Mouse (Mus musculus) layer of hippocampus, adult 2 months (tissue): Measurements from ENCODE around the gene Kcnb1. TPM values are rescaled to one million over a fixed set of nuclear protein-coding genes. Genes with fewer than 3 reads are reported as not detected.
A peak's percentile ranks its signal among the peaks of the same experiment; 100 is the strongest.

Experiments
- DNase-seq, 2 experiments: peaks; one replicate each; pipeline ENCODE4 v3.0.0; 2022; ENCODE audit warnings: low spot score in 2 of 2
- H3K27ac ChIP-seq: fragments of 200-600 bp; 2 replicates; pipeline ENCODE4 v1.8.1; 2022
- H3K4me3 ChIP-seq: fragments of 200-600 bp; 2 replicates; pipeline ENCODE4 v1.8.1; 2022; ENCODE audit warnings: mild to moderate bottlenecking
- CTCF ChIP-seq: fragments of 200-600 bp; conservative IDR thresholded peaks from 2 replicates; pipeline ENCODE4 v1.8.1; 2022; ENCODE audit warnings: antibody characterized with exemption, mild to moderate bottlenecking, moderate library complexity
- total RNA-seq, 2 experiments: library from RNA; stranded (reverse); gene quantifications; 2 replicates each; pipeline ENCODE4 v1.2.3; 2021

The Kcnb1 gene
- total RNA-seq, 2 experiments from 2014 or later, result 103 to 105 TPM

DNA sequence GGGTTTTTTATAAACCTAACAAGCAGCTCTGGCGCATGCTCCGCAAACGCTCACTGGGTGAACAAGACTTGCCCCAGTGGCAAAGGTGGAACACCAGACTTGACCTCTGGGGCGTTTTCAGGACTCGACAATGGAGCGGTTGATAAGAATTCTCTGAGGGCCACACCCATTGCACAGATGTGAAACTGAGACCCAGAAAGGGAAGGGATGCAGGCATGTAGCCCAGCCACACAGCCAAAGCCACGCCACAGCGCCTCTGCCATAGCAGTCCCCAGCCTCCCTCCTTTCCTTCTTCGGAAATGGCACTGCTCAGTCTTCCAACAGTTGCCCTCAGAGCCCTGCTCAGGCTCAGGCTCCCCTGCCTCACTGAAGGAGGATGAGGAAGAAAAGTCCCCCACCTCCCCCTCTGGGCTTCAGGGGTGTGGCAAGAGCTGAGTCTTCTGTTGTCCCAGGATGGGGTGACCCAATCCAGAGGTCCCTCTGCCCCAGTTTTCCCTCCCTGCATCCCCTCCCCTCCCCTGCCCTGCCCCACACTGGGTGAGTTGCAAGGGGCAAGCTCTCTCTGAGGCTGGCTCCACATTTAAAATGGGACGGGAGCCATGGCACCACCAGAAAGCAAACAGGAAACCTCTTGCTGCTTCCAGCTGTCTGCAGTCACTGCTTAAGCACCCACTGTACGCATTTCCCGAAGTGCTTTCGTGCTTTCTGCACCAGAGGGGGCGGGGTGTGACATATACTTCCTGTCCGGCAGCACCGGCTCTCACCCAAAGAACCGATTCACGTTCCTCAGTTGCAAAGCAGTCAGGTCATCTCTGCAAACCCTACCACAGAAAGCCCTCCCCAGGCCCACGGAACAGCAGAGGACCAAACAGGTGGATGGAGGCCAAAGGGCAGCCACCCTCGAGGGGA is 61.0 kb downstream of the Kcnb1 start:
- Histone ChIP-seq H3K27ac (peak overlapping the region; percentile 85), H3K4me3 (no peak overlapping the region; the same call in 1 of the 2 replicates)
- TF ChIP-seq CTCF, result no peak
- DNase-seq, result no peak

DNA sequence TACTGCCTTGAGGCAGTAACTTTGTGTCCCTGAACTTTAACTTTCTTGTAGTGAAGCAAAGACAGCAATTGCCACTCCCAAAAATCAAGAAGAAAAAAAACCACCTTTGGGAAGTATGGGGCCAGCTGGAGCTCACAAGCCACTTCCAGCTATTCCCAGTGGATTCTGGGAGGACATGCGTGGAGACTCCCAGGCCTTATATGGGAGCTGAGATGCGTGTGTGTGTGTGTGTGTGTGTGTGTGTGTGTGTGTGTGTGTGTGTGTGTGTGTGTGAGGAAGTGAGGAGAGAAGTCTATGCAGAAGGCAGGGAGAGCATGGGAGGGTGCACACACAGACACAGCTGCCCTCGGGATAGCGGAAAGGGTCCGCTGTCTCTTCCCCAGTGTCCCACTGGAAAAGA is 62.6 kb downstream of the Kcnb1 start:
- no peak overlapping the region for H3K4me3 ChIP-seq
- TF ChIP-seq CTCF, result no peak
- H3K27ac ChIP-seq, result 0 out of 2 replicates have a peak overlapping the region, but pooled peaks have one; percentile 47
- DNase-seq, result no peak

DNA sequence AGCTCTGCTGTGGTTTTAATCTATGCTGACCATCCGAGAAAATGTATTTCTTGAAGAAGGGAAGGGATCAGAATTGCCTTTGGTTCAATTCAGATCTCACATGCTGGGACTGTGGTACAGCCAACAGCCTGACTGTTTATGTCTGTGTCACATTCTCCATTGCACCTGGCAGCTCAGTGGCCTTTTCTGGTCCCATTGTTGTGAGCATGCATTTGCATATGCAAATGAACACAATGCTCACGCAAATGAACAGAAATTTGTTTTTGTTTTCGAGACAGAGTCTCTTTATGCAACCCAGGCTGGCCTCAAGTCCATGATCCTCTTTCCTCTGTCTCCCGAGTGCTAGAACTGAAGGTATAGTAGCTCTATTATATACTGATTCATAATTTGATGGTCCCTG is 64.2 kb downstream of the Kcnb1 start:
- Histone ChIP-seq H3K27ac (peak overlapping the region; percentile 55), H3K4me3 (no peak overlapping the region)
- no peak for DNase-seq
- TF ChIP-seq CTCF, result no peak

DNA sequence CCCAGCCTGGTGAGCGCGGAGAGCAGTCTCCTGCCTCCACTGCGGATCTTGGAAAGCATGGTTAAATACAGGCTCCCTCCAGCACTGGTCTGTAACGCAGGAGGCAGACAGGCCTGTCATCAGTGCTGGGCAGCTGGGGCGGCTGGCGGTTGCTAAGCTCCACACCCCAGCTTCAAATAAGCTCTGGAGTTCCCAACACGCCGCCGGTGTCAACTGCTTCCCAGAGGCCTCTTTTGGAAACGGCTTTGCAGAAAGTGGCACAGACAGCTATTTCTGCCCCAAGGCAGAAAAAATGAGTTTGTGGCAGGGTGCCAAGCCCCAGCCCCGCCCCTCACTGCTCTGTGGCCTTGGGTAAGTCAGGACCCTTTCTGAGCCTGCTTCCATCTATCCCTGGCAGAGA is 66.0 kb downstream of the Kcnb1 start:
- peak in 1 of 2 experiments; percentile 54 for DNase-seq
- peak overlapping the region; percentile 64 for H3K27ac ChIP-seq
- no peak overlapping the region for H3K4me3 ChIP-seq
- no peak for TF ChIP-seq CTCF

DNA sequence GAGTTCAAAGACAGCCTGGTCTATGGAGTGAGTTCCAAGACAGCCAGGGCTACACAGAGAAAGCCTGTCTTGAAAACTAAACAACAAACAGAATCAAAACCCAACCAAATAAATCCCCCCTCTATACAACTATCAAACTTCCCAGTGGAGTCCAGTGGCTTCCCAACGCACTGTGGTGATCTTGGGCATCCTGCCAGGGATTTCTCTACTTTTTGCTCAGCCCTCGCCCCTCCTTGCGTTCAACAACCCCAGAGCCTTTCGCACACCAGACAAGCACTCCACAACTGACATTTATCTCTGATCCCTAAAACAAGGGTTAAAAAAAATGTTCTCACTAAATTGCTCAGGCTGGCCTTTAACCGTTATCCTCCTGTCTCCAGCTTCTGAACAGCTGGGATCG is 67.2 kb downstream of the Kcnb1 start:
- TF ChIP-seq CTCF, result no peak
- DNase-seq, result no peak
- Histone ChIP-seq H3K27ac (no peak overlapping the region), H3K4me3 (no peak overlapping the region)

DNA sequence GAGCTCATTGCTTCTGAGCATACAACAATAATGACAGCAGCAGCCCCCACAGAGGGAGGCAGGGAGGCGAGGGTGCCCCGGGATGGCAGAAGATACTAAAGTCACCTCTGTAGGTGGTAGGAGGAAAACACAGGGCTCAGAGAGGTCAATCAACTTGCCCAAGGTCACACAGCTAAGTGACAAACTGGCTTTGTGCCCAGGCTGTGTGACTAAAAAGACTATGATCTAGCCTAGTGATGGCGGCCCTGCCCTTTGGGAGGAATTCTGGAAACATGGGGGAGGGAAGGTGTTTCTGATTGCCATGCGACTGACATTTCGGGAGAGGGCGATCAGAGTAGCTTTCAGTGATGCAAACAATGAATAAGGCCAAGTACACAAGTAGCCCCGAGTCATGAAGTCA is 68.0 kb downstream of the Kcnb1 start:
- no peak overlapping the region for H3K4me3 ChIP-seq
- no peak for DNase-seq

DNA sequence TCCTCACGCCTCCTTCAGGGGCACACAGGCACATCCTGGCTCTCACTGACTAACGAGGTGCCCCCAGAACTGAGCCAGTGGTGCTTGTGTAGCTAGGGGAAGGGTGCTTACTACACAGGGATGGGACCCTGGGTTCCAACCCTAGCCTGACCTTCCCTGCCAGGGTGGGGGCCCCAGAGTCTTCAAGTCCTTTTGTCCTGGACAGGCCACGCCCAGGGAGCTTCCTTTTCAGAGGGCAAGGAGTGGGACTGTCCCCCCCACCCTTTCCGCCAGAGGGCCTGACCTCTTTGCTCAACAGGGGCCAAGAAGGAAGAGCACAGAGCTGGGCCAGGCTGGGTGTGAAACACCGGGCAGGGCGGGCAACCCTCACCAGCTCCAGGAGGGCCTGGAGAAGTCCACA is 68.7 kb downstream of the Kcnb1 start:
- no peak for TF ChIP-seq CTCF
- no peak overlapping the region for H3K4me3 ChIP-seq
- no peak for DNase-seq
- H3K27ac ChIP-seq, result peak overlapping the region; percentile 39; the same call in 1 of the 2 replicates

More for the DNA sequence above, 68.0 kb downstream of the Kcnb1 start:
- no peak for TF ChIP-seq CTCF
- no peak overlapping the region for H3K27ac ChIP-seq

DNA sequence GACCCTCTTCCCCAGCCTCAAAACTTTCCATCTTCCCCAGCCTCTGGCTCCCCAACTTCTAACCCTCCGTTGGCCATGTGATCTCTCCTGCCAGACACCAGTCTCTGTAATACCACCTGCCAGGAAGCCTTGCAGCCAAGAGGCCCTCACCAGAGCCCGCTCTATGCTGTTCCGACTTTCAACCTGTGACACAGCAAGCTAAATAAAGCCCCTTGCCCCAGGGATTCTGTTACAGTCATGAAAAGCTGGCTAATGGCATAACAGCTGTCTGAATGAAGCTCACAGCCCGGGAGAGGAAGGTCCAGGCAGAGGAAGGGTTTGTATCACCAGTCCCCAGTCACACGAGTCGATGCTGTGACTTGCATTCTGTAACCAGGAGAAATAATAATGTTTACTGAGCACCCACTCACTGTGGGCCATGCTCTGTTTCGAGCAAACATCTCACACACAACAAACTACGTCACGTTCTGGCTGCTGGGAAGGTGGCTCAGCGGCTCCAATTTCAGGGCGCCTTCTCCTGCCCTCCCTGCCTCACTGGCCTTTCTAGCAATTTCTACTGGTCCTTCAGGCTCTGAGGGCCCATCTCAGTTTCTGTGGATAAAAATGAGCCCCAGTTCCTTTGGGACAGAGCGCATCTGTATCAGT is 69.6 kb downstream of the Kcnb1 start:
- peak overlapping the region; percentile 59; the same call in 1 of the 2 replicates for H3K27ac ChIP-seq
- H3K4me3 ChIP-seq, result no peak overlapping the region
- no peak for DNase-seq
- no peak for TF ChIP-seq CTCF

DNA sequence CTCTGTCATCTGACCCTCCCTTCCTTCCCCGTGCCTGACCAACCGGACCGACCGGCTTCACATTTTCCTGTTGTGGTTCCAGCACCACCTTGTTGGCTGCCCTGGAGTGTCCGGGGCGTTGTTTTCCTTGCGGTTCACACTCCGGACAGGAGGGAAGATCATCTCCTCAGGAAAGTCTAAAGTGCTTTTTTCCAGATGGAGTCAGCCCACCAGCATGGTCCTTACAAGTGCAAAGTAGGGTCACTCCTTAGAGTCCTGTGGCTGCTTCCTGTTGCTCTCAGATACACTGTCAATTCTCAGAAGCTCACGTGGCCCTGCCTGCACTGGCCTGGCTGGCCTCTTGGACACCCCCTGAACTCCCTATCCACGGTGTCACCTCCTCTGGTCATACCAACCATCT is 71.9 kb downstream of the Kcnb1 start:
- no peak for TF ChIP-seq CTCF

DNA sequence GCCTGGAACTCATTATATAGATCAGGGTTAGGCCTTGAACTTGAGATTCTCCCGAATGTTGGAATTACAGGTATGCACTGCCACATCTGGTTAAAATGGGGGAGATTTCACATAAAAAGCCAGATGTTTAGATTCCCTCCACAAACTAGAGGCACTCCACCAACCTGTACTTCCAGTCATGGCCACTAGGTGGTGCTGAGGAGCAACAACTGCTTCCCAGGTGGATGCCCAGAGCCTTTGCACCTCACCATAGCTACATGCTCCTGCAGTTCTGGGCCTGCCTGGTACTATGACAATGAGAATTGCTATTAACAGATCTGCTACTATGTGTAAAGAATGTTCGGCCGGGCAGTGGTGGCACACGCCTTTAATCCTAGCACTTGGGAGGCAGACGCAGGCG is 77.2 kb downstream of the Kcnb1 start:
- Histone ChIP-seq H3K27ac (no peak overlapping the region; the same call in 1 of the 2 replicates), H3K4me3 (no peak overlapping the region)
- peak; percentile 94 for TF ChIP-seq CTCF
- DNase-seq, result peak; percentile 74 to 92

More for the DNA sequence above, 71.9 kb downstream of the Kcnb1 start:
- Histone ChIP-seq H3K27ac (no peak overlapping the region), H3K4me3 (no peak overlapping the region)
- DNase-seq, result no peak

DNA sequence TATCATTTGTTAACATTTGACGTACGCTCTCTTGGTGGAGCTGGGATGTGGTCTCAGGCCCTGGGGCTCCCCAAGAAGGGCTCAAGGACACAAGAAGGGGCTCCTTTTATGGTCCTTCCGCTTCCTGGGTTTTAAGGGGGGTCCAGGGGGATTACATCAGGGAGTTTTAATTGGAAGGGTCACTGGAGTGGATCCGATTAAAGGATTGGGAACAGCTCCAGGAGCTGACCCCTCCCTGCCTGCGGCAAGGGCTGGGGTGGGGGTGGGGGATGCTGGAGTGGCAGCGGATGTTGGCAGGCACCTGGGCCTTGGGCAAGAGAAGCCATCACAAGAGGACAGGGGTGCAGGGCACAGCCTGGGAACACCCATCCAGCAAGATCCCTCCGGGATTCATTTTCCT is 77.7 kb downstream of the Kcnb1 start:
- Histone ChIP-seq H3K27ac (no peak overlapping the region; the same call in 1 of the 2 replicates), H3K4me3 (no peak overlapping the region)
- no peak for DNase-seq
- no peak for TF ChIP-seq CTCF

DNA sequence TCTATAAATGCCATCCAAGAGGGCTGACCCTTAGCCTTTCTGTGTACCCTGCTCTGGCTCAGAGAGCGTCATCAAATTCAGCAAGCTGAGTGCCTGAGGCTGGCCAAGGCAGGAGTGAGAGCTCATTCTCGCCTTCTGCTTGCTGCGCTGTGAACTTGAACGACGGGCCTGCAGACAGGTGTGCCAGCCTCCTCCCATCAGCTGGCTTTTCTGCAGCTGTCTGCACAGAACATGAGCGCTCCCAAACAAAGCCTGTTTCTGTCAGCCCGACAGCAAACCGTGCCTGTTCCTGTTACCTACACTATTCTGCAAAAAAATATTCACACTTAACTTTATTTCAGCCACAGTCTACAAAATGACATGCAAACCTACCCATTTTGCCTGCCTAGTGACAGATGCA is 80.4 kb downstream of the Kcnb1 start:
- no peak overlapping the region for H3K4me3 ChIP-seq
- H3K27ac ChIP-seq, result no peak overlapping the region
- no peak for DNase-seq
- TF ChIP-seq CTCF, result no peak

DNA sequence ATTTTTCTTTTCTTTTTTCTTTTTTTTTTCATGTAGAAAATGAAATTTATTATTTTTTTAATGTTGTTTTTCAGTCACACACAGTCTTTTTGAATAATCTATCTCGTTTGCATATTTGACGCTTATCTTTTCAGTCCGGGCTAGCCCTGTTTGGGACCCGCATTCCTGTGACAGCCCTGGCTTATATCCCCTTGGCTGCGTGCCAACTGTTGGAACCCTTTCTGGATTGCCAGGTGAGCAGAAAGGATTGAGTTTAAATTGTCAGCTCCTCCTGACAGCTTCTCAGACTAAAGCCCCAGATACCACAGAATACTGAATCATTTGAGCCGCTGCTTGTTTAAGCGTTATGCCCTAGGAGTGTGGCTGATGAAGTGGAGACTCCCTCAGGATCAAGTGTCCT is 86.4 kb downstream of the Kcnb1 start:
- no peak overlapping the region for H3K4me3 ChIP-seq
- TF ChIP-seq CTCF, result no peak
- H3K27ac ChIP-seq, result no peak overlapping the region
- DNase-seq, result no peak
